Mouse (Mus musculus): ENCODE results near the gene Btbd10.

Gene Btbd10

DNA sequence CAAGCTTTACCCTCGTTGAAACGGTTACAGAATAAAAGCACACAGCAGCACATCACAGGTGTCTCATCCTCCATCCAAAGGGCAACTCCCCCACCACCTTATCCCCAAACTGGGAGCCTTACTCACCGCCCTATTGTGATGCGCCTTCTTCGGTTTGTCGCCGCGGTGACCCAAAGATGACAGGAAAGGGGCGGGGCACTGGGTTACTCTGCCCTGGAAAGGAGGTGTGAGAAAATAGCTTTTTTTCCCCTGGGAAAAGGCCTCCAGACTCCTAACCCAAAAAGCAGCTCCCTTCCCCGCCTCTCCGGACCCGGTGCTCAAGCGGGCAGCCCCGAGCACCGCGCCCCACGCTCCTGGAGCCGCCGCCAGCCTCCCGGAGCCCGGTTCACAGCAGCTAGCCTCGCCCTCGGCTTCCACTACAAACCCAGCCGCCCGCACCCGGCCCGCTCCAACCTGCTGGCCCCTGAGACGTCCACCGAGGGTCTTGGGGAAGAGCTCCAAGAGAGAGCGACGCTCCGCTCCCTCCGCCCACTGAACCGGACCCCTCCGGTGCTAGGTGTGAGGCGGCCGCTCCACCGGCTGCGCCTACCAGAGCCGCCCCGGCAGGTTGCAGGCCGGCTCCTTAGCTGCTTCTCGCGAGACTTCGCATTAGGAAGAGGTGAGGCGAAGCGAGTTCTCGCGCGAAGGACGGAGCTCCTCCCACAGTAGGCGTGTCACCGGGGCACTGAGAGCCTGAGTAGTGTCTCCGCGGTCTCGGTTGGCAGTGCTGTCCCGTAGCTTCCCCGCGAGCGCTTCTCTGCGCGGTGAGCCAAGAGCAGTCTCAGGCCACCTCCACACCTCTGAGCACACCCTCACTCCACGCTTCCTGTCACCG lies at the start of gene Btbd10:
Btbd10 (minus strand) TSS at position 647 of the 874 bp plus-strand sequence.
- peak; percentile 93 for DNase-seq (ENCODE audit: low spot score)

DNA sequence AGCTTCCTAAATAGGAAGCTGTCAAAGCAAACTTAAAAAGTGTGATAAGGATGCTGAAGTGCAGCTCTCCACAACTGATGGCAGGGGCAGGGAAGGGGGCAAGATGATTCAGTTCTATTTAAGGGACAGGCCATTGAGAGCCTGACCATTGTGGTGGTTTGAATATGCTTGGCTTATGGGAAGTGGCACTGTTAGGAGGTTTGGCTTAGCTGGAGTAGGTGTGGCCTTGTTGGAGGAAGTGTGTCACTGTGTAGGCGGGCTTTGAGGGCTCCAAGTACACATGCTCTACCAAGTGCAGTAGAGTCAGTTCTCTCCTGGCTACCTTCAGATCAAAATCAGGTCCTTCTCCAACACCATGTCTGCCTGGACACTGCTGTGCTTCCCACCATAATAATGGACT lies 47.3 kb upstream of the Btbd10 start:
- DNase-seq (ENCODE audit: low spot score) = no peak

DNA sequence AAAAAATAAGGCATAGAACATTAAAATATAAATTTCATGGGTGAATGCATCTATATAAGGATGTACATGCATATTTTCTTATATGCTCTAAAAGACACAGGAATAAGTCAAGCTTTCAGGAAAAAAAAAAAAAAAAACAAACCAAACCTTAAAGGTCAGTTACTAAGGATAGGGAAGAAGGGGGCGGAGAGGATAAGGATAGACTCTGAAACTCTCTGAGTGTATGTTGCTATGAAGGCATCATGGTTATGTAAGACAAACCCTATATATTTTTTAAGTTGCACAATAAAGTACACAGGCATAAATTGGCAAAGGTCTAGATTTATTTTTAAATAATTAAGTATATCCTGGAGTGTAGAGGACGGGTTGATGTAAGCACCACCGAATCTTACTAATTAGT lies 46.1 kb upstream of the Btbd10 start:
- DNase-seq (ENCODE audit: low spot score) = no peak

DNA sequence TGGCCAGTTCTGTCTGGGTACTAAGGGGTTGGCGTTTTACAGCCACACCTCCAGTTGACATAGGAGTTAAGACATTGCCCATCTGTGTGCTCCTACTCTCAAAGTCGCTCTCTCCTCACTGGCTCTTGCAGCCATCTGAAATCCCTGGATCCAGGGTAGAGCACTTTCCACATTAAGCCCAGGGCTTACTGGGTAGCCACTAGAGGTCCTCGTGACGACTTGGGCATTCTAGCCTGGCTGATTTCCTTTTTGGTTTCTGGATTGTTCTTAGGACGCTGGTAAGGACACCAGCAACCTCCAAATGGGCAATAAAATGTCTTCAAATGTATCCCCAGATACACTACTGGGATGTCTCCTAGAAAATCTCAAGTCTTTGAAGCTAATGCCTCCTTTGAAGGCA lies 39.5 kb upstream of the Btbd10 start:
- no peak for DNase-seq (ENCODE audit: low spot score)

DNA sequence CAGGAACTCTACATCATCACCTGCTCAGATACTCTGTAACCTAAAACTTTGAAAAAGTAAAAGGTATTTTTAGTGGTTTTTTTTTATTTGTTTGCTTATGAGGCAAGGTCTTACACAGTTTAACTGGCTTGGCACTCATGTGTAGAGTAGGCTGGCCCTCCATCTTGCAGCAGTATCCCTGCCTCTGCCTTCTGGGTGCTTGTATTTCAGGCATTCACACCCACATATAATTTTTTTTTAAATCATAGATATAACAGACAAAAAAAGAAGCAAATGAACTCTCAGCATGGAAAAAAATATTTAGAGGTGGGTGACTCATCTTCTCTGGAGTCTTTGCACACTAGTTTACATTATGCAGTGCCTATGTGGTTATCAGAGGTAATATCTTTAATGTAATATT lies 28.9 kb upstream of the Btbd10 start:
- DNase-seq (ENCODE audit: low spot score) = peak; percentile 11

DNA sequence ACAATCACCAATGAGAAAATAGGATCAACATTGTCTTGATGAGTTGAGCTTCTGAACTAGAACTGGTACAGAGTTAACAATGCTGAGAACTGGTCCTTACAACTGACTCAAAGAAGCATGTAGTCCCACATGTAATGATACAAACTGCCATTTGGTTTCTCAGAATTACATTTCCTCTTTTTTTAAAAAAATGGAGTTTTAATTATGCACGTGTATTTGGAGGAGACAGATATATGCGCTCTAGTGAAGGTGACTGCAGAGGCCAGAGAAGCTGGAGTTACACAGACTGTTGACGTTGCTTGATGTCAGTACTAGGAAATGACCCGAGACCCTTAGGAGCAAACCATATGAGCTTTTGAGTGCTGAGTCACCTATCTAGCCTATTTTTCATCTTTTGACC lies 27.5 kb upstream of the Btbd10 start:
- DNase-seq (ENCODE audit: low spot score) = no peak

DNA sequence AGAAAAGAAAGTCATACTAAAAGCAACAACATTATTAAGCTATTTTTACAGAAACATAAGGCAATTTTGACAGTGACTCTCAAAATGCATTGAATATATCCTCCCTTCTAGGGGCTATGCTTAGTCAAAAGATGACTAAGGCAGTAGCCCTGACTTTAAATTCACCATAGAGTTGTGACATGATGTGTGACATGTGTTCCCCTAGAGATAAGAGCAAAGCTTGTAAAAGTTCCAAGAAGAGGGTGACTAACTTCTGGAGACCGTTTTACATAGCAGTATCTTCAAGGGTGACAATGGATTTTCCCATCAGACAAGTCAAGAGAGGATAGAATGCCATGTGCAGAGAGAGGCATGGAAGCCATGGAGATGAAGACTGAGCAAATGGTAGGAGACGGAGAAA lies 22.4 kb upstream of the Btbd10 start:
- no peak for DNase-seq (ENCODE audit: low spot score)

DNA sequence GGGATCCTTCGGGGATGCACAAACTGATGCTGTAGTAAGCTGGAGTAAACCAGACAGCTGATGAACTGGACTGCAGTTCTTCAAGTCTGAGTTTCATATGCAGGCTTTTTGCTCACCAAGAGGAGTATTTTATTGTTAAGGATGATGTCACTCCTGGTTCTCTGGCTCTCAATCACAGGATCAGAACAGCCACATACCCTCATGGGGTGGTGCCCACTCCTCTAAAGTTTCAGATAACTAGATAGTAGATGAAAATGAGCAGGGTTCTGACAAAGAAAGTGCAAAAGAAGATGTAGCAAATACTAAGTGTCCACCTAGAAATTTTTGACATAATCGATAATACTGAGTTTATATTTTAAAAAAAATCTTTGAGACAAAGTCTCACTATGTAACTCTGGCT lies 19.3 kb upstream of the Btbd10 start, which contains the start of gene Pth:
Pth (minus strand) TSS at position 101 of the 400 bp plus-strand sequence.
- DNase-seq (ENCODE audit: low spot score) = no peak

DNA sequence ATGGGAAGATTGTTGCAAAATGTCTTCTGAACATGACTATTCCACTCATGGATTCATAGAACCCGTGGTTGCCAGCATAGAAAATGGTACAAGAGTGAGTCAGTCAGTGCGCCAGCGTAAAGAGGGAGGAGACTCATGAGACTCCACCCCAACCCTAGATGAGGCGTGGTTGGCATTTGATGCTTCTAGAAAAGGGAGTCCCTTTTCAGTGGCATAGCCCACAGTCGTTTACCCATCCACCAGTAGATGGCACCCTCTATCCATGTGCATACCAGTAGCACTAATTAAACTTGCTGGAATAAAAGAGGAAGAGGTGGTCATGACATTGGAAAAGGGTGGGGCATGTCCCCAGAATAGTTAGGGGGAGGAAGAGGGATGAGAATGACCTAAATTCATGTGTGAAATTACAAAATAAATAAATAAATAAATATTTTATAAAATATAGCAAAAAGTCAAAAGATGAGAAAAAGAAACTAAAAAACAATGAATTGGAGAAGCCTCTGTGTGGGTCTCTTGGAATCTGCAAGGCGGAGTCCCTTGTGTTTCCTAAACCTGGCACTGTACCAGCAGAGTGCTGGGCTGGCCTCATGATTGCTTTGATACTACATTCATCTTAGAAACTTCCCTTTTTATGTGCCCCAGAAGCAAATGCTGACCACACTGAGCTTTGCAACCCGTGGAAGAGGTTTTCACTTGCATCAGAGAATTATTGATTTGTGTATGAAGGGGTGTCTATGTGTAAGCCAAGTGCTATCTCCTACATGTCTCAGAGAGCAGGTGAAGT lies 8.9 kb upstream of the Btbd10 start:
- DNase-seq (ENCODE audit: low spot score) = peak; percentile 37

DNA sequence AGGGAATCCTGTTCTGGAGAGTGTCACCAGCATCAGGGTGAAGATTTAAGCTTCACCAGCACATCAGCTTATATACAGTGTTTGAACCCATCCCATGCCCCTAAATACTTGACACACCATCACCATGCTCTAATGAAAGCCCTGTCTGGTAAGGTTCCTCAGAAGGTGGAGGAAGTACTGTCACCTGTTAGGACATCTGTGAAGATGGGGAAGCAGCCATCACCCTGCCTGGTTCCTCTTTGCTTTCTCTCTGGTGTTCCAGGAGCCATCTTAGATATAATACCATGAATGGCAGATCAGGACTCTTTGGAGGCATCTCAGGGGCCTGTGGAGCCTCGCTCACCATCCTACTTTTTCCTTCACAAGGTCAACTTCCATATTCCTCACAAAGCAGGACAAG lies 3.5 kb upstream of the Btbd10 start:
- no peak for DNase-seq (ENCODE audit: low spot score)

DNA sequence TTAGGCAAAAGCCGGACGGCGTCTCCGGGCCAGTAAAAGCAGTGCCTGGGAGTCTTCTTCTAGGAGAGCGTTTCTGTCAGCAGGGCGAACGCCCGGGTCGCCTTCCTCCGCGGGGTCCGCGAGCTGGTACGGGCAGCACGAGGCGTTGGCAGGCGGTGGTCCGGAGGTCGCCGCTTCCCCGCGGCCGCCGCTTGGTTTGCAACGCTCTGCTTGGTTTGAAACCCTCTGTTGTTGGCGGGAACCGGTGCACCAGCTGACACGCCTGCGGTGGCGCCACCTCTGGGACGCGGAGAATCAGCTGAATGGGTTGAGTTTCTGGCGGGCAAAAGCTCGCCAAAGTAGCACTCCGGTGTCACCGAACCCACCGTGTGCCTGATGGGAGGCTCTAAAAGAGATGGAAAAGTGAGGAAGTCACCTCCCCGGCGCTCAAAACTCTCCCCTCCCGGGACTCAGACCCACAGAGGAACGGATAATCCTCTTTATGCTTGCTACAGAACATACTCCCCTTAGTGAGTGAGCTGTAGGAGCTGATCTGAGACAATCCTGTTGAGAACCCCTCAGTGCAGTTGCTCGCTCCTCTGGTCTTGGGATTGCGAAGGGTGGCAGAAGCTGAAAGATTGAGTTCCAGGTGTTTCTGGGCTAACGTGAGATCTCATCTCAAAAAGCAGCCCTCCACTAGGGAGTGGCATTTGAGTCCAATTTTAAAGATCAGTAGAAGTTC lies 588 bp upstream of the Btbd10 start:
- DNase-seq (ENCODE audit: low spot score) = peak; percentile 44

DNA sequence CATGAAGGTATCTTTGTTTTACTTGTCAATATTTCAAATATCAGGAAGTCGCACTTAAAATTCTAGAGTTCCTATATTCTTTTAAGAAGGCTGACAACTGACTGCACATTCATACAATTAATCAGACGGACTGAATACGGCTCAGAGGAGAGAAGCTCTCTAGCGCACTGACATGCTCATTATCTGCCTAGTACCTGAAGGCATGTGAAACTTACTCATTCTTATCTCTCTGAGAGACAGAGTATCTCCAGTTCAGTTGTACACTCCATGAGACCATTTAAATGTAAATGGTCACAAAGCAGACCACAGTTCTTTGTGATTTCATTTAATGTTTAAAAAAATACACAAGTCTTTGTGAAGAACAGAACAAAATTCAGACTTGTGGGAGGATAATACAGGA lies 1.8 kb downstream of the Btbd10 start:
- DNase-seq (ENCODE audit: low spot score) = no peak

DNA sequence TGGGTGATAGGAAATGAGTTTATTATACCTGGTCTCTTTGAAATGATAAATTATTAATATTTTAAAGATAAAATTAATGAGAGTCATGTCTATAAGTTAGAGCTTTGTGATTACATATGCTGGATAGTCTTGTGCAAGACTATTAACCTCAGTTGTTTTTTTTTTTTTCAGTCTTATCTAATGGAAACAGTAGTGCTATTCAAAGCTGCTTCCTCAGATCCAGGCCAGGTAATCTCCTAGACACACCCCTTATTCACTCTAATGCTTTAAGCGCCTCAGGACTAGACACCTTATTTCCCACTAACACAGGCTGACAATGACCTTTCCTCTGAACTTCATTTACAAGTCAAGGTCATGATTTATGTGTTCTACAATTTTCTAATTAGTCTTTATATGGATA lies 20.1 kb downstream of the Btbd10 start:
- no peak for DNase-seq (ENCODE audit: low spot score)

DNA sequence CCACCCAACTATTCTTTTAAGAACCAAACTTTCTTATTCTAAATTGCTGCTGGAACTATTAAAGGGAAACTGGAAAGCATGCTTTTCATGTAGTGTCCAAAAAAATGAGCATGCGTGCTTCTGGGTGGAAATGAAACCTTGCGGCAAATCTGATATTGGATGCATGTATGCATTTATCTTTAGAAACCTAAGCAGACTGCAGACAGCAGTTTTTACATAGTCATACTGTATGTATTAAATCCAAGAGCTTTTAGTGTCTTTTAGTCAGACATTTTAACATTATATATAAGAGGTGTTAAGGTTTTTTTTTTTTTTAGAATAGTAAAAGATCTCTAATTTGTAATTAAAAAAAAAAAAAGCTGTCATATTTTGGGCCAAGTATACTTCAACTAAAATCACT lies 21.5 kb downstream of the Btbd10 start:
- DNase-seq (ENCODE audit: low spot score) = no peak

DNA sequence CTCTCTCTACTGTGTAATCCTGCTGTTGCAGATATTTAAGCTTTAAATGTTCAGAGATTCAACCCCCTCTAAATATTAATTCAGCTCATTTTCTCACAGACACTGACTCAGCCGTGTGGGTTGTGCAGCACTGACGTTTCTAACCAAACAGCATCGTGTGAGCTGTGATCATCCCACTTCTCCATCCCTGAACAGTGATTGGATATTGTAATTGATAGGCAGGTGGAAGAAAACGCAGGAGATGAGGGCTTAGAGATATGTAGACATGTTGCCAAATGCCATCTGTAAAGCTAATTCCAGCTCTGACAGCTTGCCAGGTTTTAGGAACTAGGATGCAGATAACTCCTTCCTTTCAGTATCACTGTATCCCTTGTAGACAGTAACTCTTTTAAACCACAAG lies 21.9 kb downstream of the Btbd10 start:
- DNase-seq (ENCODE audit: low spot score) = peak; percentile 78

DNA sequence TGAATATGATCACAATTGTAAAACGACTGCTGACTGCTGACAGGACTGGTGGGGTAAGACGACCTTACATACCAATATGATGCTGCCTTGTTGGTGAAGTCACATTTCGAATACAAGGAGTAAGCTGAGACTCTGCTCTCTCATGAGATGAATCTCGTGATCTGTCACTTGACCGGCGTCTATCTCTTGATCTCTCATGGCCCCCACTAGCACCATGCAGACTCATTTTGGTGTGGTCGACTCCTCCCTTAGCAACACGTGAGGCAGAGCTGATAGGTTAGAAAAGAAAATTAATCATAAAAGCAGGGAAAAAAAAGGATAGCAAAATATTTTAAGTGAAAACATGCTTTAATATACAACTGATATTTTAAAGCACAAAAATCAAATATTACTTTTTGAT lies 33.9 kb downstream of the Btbd10 start:
- DNase-seq (ENCODE audit: low spot score) = no peak

DNA sequence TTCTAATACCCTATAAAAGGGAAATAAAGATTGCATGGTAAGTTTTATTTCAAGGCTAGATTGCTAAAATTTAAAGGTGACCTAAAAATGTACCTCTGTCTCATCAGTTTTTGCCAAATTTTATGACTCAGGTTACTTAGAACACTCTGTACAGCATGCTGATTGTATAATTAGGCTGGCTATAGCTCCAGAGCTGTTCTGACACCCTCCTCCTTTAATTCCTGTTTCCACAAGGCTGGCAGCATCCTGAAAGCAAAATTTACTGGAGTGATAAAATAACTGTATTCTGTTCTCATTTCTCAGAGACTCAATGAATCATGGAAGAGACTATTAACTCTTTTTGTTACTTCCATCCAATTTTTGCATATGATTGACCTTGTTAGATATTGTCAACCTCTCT lies 35.2 kb downstream of the Btbd10 start:
- peak; percentile 47 for DNase-seq (ENCODE audit: low spot score)

DNA sequence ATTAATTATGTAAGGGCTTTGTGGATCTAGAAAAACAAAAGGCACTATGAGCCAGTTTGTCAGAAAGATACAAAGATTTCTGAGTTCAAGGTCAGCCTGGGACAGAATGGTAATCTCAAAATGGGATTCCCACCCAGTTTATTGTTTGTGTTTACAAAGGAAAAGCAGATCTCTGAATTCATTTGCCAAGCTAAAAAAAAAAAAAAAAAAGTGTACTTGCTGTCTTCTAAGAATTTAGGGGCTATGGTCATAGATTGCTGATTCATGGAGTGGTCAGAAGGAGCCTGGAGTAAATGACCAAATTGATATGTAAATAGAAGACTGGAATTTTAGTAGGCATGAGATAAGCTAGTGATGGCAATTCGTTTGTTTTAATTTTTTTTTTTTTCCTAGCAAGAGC lies 49.1 kb downstream of the Btbd10 start:
- DNase-seq (ENCODE audit: low spot score) = no peak

DNA sequence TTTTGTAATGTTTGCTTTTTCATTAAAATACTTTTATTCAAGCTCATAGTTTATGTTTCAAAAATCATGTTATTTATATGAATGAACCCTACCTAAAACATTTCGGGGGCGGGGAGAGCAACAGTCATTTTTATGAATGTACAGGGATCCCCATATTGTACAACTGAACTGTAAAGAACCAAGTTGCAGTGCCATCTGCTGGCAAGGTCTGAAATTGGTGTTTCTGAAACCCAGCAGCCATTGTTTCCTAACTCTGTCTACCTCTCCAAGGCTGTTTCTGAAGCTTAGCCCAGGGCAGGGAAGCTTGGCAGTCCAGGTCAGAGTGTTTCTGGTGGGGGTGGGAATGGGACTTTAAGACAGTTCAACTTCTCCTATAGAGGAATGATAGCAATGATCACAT lies 57.4 kb downstream of the Btbd10 start:
- DNase-seq (ENCODE audit: low spot score) = peak; percentile 54

DNA sequence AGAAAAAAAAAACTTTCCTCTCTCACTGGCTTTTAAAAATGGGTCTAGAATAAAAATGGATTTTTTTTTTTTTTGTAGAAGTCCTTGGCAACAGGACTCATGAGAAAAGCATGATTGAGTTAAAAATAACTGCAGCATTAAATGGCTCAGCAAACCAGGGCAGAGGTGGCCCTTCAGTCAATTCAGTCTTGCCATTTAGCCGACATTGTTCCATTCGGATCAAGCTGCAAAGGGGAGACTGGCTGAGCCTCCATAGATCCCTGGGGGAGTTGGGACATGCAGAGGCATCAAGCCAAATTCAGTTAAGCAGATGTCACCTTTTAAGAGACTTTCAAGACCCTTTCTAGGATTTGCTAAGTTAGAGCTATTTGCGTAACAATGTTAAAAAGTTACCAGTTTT lies 59.1 kb downstream of the Btbd10 start:
- no peak for DNase-seq (ENCODE audit: low spot score)

DNA sequence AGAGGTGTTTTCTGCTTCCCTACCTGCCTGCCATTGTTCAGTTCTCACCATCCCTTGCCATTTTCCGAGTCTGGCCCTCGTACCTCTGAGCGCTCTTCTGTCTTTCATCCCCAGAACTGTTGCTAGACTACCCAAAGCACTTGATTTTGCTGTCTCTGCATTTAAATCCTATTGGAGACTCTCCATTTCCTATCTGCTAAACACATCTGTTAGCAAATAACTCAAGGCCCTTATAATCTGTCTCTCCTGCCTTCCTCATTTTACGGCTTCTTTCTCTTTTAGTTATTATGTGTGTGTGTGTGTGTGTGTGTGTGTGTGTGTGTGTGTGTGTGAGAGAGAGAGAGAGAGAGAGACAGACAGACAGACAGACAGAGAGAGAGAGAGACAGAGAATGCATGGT lies 71.4 kb downstream of the Btbd10 start:
- no peak for DNase-seq (ENCODE audit: low spot score)

DNA sequence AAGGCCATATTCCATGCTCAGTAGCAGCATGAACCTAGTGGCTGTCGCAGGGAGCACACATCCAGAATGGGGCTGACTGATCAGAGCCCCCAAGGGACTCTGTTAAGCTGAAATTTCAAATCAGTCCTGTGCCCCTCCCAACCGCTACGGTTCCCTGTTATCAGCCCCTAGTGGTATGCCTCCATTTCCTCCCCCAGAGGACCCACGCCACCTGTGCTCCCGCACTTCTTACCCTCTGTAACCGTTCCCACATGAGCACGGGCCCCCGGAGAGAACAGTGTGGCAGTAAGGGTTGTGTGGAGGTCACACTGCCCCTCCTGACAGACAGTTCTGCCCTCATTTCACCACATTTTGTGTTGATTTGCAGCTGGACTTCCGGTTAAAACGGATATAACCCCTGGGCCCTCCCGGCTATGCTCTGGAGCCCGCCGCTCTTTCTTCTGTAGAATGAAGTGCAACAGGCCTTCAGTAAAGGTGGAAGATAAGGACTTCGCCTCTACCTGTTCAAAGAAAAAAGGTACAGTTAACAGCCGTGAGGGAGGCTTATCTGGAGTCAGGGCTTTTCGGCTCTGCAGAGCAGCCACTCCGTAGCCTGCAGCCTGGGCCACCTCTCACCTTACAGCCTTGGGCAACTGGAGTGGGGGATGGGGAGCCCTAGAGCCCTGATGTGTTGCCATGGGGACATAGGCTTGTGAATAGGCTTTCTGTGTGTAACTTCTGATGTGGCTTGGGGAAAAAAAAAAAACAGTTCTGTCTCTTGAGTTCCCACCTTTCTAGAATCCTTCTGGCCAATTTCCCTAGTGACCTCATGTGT lies 73.9 kb downstream of the Btbd10 start:
- DNase-seq (ENCODE audit: low spot score) = no peak

Measured in left cerebral cortex, adult 11 months (tissue).